Mouse (Mus musculus): ENCODE results near the gene H13.

Gene H13

GRCm38 (mm10) chr2:152669256-152669638 is at the start of gene H13:
H13 (plus strand) TSS chr2:152669461.
- DNase-seq (ENCODE audit: low read depth, low spot score) = peak; percentile 97

- no peak for DNase-seq (ENCODE audit: low read depth, low spot score)
These were observed 48.7 kb upstream of the H13 start for GRCm38 (mm10) chr2:152620367-152621134.

GRCm38 (mm10) chr2:152622151-152622550 is 47.1 kb upstream of the H13 start:
- DNase-seq (ENCODE audit: low read depth, low spot score) = no peak

- DNase-seq (ENCODE audit: low read depth, low spot score) = no peak
These were observed 46.3 kb upstream of the H13 start, which contains the start of gene Defb25 for GRCm38 (mm10) chr2:152622953-152623352. Defb25 (minus strand) TSS chr2:152623053.

GRCm38 (mm10) chr2:152624566-152624965 is 44.7 kb upstream of the H13 start:
- no peak for DNase-seq (ENCODE audit: low read depth, low spot score)

- DNase-seq (ENCODE audit: low read depth, low spot score) = no peak
These were observed 44.0 kb upstream of the H13 start for GRCm38 (mm10) chr2:152625256-152625655.

- DNase-seq (ENCODE audit: low read depth, low spot score) = no peak
These were observed 42.3 kb upstream of the H13 start, which contains the start of gene Rem1 for GRCm38 (mm10) chr2:152626774-152627591. Rem1 (plus strand) TSS chr2:152626951.

- no peak for DNase-seq (ENCODE audit: low read depth, low spot score)
These were observed 41.2 kb upstream of the H13 start for GRCm38 (mm10) chr2:152628066-152628465.

- no peak for DNase-seq (ENCODE audit: low read depth, low spot score)
These were observed 40.0 kb upstream of the H13 start for GRCm38 (mm10) chr2:152629239-152629638.

GRCm38 (mm10) chr2:152629904-152630303 is 39.4 kb upstream of the H13 start:
- DNase-seq (ENCODE audit: low read depth, low spot score) = no peak

GRCm38 (mm10) chr2:152633334-152633733 is 35.9 kb upstream of the H13 start:
- no peak for DNase-seq (ENCODE audit: low read depth, low spot score)

- DNase-seq (ENCODE audit: low read depth, low spot score) = no peak
These were observed 35.0 kb upstream of the H13 start for GRCm38 (mm10) chr2:152634311-152634710.

- no peak for DNase-seq (ENCODE audit: low read depth, low spot score)
These were observed 32.8 kb upstream of the H13 start for GRCm38 (mm10) chr2:152636246-152637005.

GRCm38 (mm10) chr2:152637006-152637322 is 32.3 kb upstream of the H13 start:
- no peak for DNase-seq (ENCODE audit: low read depth, low spot score)

- DNase-seq (ENCODE audit: low read depth, low spot score) = no peak
These were observed 31.9 kb upstream of the H13 start for GRCm38 (mm10) chr2:152637381-152637780.

- no peak for DNase-seq (ENCODE audit: low read depth, low spot score)
These were observed 30.4 kb upstream of the H13 start for GRCm38 (mm10) chr2:152638865-152639264.

- DNase-seq (ENCODE audit: low read depth, low spot score) = no peak
These were observed 29.7 kb upstream of the H13 start for GRCm38 (mm10) chr2:152639406-152640113.

GRCm38 (mm10) chr2:152652901-152653620 is 16.2 kb upstream of the H13 start:
- DNase-seq (ENCODE audit: low read depth, low spot score) = no peak

GRCm38 (mm10) chr2:152653874-152654715 is 15.2 kb upstream of the H13 start:
- DNase-seq (ENCODE audit: low read depth, low spot score) = peak; percentile 57

- peak; percentile 21 for DNase-seq (ENCODE audit: low read depth, low spot score)
These were observed 11.9 kb upstream of the H13 start for GRCm38 (mm10) chr2:152657398-152657797.
